Mouse (Mus musculus) heart, postnatal 0 days (tissue): ENCODE data around the gene Ank. TPM values are rescaled to one million over a fixed set of nuclear protein-coding genes. Genes with fewer than 3 reads are reported as not detected.
A peak's percentile ranks its signal among the peaks of the same experiment; 100 is the strongest.

Experiments
- ATAC-seq: fragments of 200-750 bp; cut with Nextera tagmentation; 2 replicates; pipeline ENCODE4 v1.8.0; 2017; ENCODE audit warnings: low read depth, moderate number of reproducible peaks, moderate library complexity; ENCODE audit not compliant: insufficient read depth
- DNase-seq: peaks from one replicate; pipeline ENCODE4 v3.0.0-alpha.2; 2016; ENCODE audit warnings: low spot score
- H3K27ac ChIP-seq: fragments of 300-500 bp; sonication (generic); 2 replicates; pipeline ENCODE4 v1.5.1; 2014; ENCODE audit warnings: low read depth, mild to moderate bottlenecking
- H3K27me3 ChIP-seq: fragments of 300-500 bp; sonication (generic); 2 replicates; pipeline ENCODE4 v1.6.1; 2014; ENCODE audit warnings: low read length, mixed read lengths; ENCODE audit not compliant: control insufficient read depth, insufficient read depth
- H3K36me3 ChIP-seq: fragments of 300-500 bp; sonication (generic); replicated peaks from 2 replicates; pipeline ENCODE4 v1.6.1; 2014; ENCODE audit warnings: low read length, mixed read lengths; ENCODE audit not compliant: control insufficient read depth, insufficient read depth
- H3K4me1 ChIP-seq: fragments of 300-500 bp; sonication (generic); 2 replicates; pipeline ENCODE4 v1.6.1; 2014; ENCODE audit warnings: antibody characterized with exemption; ENCODE audit not compliant: control insufficient read depth, insufficient read depth
- H3K4me2 ChIP-seq: fragments of 300-500 bp; sonication (generic); 2 replicates; pipeline ENCODE4 v1.6.1; 2014; ENCODE audit warnings: low read depth, mild to moderate bottlenecking, low read length, moderate library complexity
- H3K4me3 ChIP-seq: fragments of 300-500 bp; sonication (generic); 2 replicates; pipeline ENCODE4 v1.5.1; 2014; ENCODE audit warnings: low read depth, low read length
- H3K9ac ChIP-seq: fragments of 300-500 bp; sonication (generic); replicated peaks from 2 replicates; pipeline ENCODE4 v1.6.1; 2014; ENCODE audit warnings: low read depth, low read length, mixed read lengths
- H3K9me3 ChIP-seq: fragments of 300-500 bp; sonication (generic); replicated peaks from 2 replicates; pipeline ENCODE4 v1.6.1; 2016; ENCODE audit warnings: low read length; ENCODE audit not compliant: control insufficient read depth
- CTCF ChIP-seq: IDR thresholded peaks from 2 replicates; pipeline ENCODE4 v1.5.1; 2016; ENCODE audit warnings: antibody characterized with exemption, control low read depth, low read depth
- EP300 ChIP-seq: IDR thresholded peaks from 2 replicates; pipeline ENCODE4 v1.6.1; 2016; ENCODE audit warnings: antibody characterized with exemption, low read depth
- WGBS: fragments of 180-500 bp; shearing (Covaris S2); extraction: QIAGEN DNeasy Blood & Tissue Kit; methylation state at CpG from one replicate; pipeline ENCODE4 v1.1.7; 2014; 5-methylcytosine and 5-hydroxymethylcytosine counted together
- polyA plus RNA-seq: library from polyadenylated mRNA; unstranded; fragments of >200 nt; fragmentation: Nextera tagmentation; extraction: Ambion mirVana; gene quantifications from 2 replicates; pipeline ENCODE4 v1.2.1, GENCODE M21; 2015
- total RNA-seq: library from RNA; depleted of rRNA; stranded (reverse); fragments of >200 nt; gene quantifications from 2 replicates; pipeline ENCODE4 v1.2.3, GENCODE M21; 2014; ENCODE audit warnings: low replicate concordance

Gene Ank
- total and polyA plus RNA-seq, 2 experiments from 2014 or later = 21.2 to 30.6 TPM

GRCm38 (mm10) chr15:27595560-27595959 lies 129.1 kb downstream of the Ank start:
- no peak for TF ChIP-seq CTCF
- TF ChIP-seq EP300 = no peak
- no peaks in the 10 kb centered on the region for H3K9me3 ChIP-seq
- no peaks in the 10 kb centered on the region for H3K27me3 ChIP-seq
- H3K4me2 ChIP-seq = no peak overlapping the region
- H3K4me1 ChIP-seq = peaks cover 21% of the 10 kb centered on the region
- no peak for DNase-seq
- H3K9ac ChIP-seq = no peak overlapping the region
- H3K4me3 ChIP-seq = no peak overlapping the region
- WGBS = 61% methylated on average over 8 of the region's 8 CpGs
- peaks cover 75% of the 10 kb centered on the region for H3K36me3 ChIP-seq
- ATAC-seq = no peak
- peak overlapping the region; percentile 76 for H3K27ac ChIP-seq

GRCm38 (mm10) chr15:27596463-27597140 lies 130.1 kb downstream of the Ank start:
- peak; percentile 60 for DNase-seq
- Histone ChIP-seq H3K27me3 (no peaks in the 10 kb centered on the region), H3K4me1 (peaks cover 21% of the 10 kb centered on the region), H3K9me3 (no peaks in the 10 kb centered on the region), H3K36me3 (peaks cover 74% of the 10 kb centered on the region), H3K4me2 (no peak overlapping the region), H3K9ac (no peak overlapping the region), H3K4me3 (no peak overlapping the region), H3K27ac (peak overlapping the region; percentile 76)
- TF ChIP-seq CTCF (peak; percentile 15; the same call in 1 of the 2 replicates), EP300 (no peak)
- WGBS = 16% methylated on average over 3 of the region's 3 CpGs
- ATAC-seq = peak; percentile 63

- TF ChIP-seq EP300 = no peak
- Histone ChIP-seq H3K4me2 (no peak overlapping the region), H3K36me3 (peaks cover 67% of the 10 kb centered on the region), H3K4me3 (no peak overlapping the region), H3K9me3 (no peaks in the 10 kb centered on the region), H3K9ac (no peak overlapping the region), H3K27ac (peak overlapping the region; percentile 76; the same call in 1 of the 2 replicates), H3K27me3 (no peaks in the 10 kb centered on the region), H3K4me1 (peaks cover 21% of the 10 kb centered on the region)
- ATAC-seq (no peak), DNase-seq (no peak)
- WGBS = 86% methylated on average over 4 of the region's 4 CpGs
Measured at GRCm38 (mm10) chr15:27597516-27597915, 131.0 kb downstream of the Ank start.

- Histone ChIP-seq H3K9me3 (no peaks in the 10 kb centered on the region), H3K4me1 (peaks cover 21% of the 10 kb centered on the region), H3K4me3 (no peak overlapping the region), H3K27me3 (no peaks in the 10 kb centered on the region), H3K9ac (no peak overlapping the region), H3K36me3 (peaks cover 58% of the 10 kb centered on the region), H3K4me2 (no peak overlapping the region), H3K27ac (no peak overlapping the region)
- DNase-seq = no peak
- 80% methylated on average over 13 of the region's 13 CpGs for WGBS
- TF ChIP-seq EP300 (no peak), CTCF (no peak)
- ATAC-seq = no peak
Measured at GRCm38 (mm10) chr15:27598786-27599385, 132.4 kb downstream of the Ank start.

- 84% methylated on average over 5 of the region's 5 CpGs for WGBS
- Histone ChIP-seq H3K4me1 (peaks cover 19% of the 10 kb centered on the region), H3K9me3 (no peaks in the 10 kb centered on the region), H3K9ac (no peak overlapping the region), H3K27ac (no peak overlapping the region), H3K36me3 (peaks cover 57% of the 10 kb centered on the region), H3K4me3 (no peak overlapping the region), H3K4me2 (no peak overlapping the region), H3K27me3 (no peaks in the 10 kb centered on the region)
- DNase-seq (no peak), ATAC-seq (no peak)
- TF ChIP-seq CTCF (no peak), EP300 (no peak)
Measured at GRCm38 (mm10) chr15:27600524-27600923, 134.0 kb downstream of the Ank start.
